Mouse (Mus musculus): ENCODE data around the gene Magoh. TPM values are rescaled to one million over a fixed set of nuclear protein-coding genes. Genes with fewer than 3 reads are reported as not detected.

Magoh gene
- polyA plus RNA-seq, 1 experiment from 2014 or later: 174 TPM

GRCm38 (mm10) chr4:107928726-107929125, 49.2 kb downstream of the Magoh start:
- Histone ChIP-seq H3K9me3 (no peaks in the 10 kb centered on the region), H3K4me3 (no peak overlapping the region), H3K36me3 (no peaks in the 10 kb centered on the region), H3K4me1 (no peaks in the 10 kb centered on the region), H3K27me3 (no peaks in the 10 kb centered on the region), H3K4me2 (no peak overlapping the region), H3K9ac (no peak overlapping the region), H3K27ac (no peak overlapping the region)
- ATAC-seq (ENCODE audit: insufficient number of reproducible peaks, low FRiP score, low TSS enrichment, low read depth): no peak
- 81% methylated on average over 2 of the region's 2 CpGs for WGBS

- Histone ChIP-seq H3K4me2 (no peak overlapping the region), H3K36me3 (no peaks in the 10 kb centered on the region), H3K4me1 (no peaks in the 10 kb centered on the region), H3K9me3 (no peaks in the 10 kb centered on the region), H3K9ac (no peak overlapping the region), H3K27me3 (no peaks in the 10 kb centered on the region), H3K4me3 (no peak overlapping the region), H3K27ac (no peak overlapping the region)
- no peak for ATAC-seq (ENCODE audit: insufficient number of reproducible peaks, low FRiP score, low TSS enrichment, low read depth)
- 74% methylated on average over 3 of the region's 3 CpGs for WGBS
These were observed 51.9 kb downstream of the Magoh start for GRCm38 (mm10) chr4:107931453-107931852.

DNA sequence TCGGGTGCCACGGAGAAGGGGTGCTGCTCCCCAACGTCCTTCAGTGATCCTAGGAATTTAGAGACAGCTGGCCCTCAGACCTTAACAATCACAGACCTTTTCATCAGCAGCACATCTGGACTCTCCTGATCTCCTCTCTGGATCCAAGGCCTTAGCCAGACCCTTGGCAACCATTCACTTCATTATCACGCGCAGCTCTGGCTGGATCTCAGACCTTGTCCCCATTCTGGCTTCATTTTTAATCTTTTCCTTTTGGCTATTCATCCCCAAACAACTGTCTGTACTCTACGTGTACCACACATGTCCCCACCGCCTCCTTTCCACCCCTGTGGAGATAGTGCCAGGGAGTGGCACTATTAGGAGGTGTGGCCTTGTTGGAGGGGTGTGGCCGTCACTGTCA, 53.7 kb downstream of the Magoh start:
- WGBS: 77% methylated on average over 8 of the region's 8 CpGs
- H3K9ac ChIP-seq: no peak overlapping the region

GRCm38 (mm10) chr4:107935254-107935653, 55.7 kb downstream of the Magoh start:
- Histone ChIP-seq H3K36me3 (no peaks in the 10 kb centered on the region), H3K9ac (no peak overlapping the region), H3K9me3 (no peaks in the 10 kb centered on the region), H3K4me3 (no peak overlapping the region), H3K4me2 (no peak overlapping the region), H3K4me1 (no peaks in the 10 kb centered on the region), H3K27me3 (no peaks in the 10 kb centered on the region), H3K27ac (no peak overlapping the region)
- 56% methylated on average over 3 of the region's 3 CpGs for WGBS
- ATAC-seq (ENCODE audit: insufficient number of reproducible peaks, low FRiP score, low TSS enrichment, low read depth): no peak

More for the DNA sequence above, 53.7 kb downstream of the Magoh start:
- Histone ChIP-seq H3K4me2 (no peak overlapping the region), H3K9me3 (no peaks in the 10 kb centered on the region), H3K27ac (no peak overlapping the region), H3K4me3 (no peak overlapping the region), H3K36me3 (no peaks in the 10 kb centered on the region), H3K27me3 (no peaks in the 10 kb centered on the region), H3K4me1 (no peaks in the 10 kb centered on the region)
- ATAC-seq (ENCODE audit: insufficient number of reproducible peaks, low FRiP score, low TSS enrichment, low read depth): no peak

Other genes starting within 250 kb of the Magoh start
- 0.14 TPM in 1 of 2 replicates, not detected in the other for gene Dmrtb1, start 195.5 kb upstream of the Magoh start, polyA plus RNA-seq (2015; fragmentation: Nextera tagmentation; extraction: Ambion mirVana)
- gene Lrp8, start 77.5 kb upstream of the Magoh start, polyA plus RNA-seq (2015; fragmentation: Nextera tagmentation; extraction: Ambion mirVana): 2.5 TPM in 2 replicates
- gene 0610037L13Rik, start 10.1 kb downstream of the Magoh start, polyA plus RNA-seq (2015; fragmentation: Nextera tagmentation; extraction: Ambion mirVana): 152 and 153 TPM in 2 replicates
- gene Cpt2, start 43.9 kb downstream of the Magoh start, polyA plus RNA-seq (2015; fragmentation: Nextera tagmentation; extraction: Ambion mirVana): 29.8 and 32.3 TPM in 2 replicates
- 0.05 and 0.10 TPM in 2 replicates for gene Slc1a7, start 88.6 kb downstream of the Magoh start, polyA plus RNA-seq (2015; fragmentation: Nextera tagmentation; extraction: Ambion mirVana)
- gene Podn, start 216.7 kb downstream of the Magoh start, polyA plus RNA-seq (2015; fragmentation: Nextera tagmentation; extraction: Ambion mirVana): 2.2 and 3.5 TPM in 2 replicates